Mouse (Mus musculus): ENCODE measurements around the gene Vps37b. TPM values are rescaled to one million over a fixed set of nuclear protein-coding genes. Genes with fewer than 3 reads are reported as not detected.

The Vps37b gene
- polyA plus RNA-seq, 2 experiments = 8.8 to 11.5 TPM

- H3K9ac ChIP-seq (replicated peaks) = no peak overlapping the region
- TF ChIP-seq CTCF (IDR thresholded peaks at IDR 0.05; ENCODE audit: low read depth) (no peak), EP300 (IDR thresholded peaks at IDR 0.05; ENCODE audit: low read depth) (0 out of 2 replicates have a peak, but pooled peaks have one; percentile 1)
- WGBS (ENCODE audit: insufficient replicate concordance) = 34% methylated on average over 9 of the region's 9 CpGs
- no peaks in the 10 kb centered on the region for H3K36me3 ChIP-seq (replicated peaks; ENCODE audit: control insufficient read depth, insufficient read depth, low read depth)
- H3K9me3 ChIP-seq (ENCODE audit: control insufficient read depth, low read length) = no peaks in the 10 kb centered on the region
- H3K4me2 ChIP-seq (ENCODE audit: low read depth) = peak overlapping the region; percentile 45
- H3K4me3 ChIP-seq (ENCODE audit: insufficient read depth in 1 of 2, low read depth in 2 of 2, low read length in 2 of 2) = no peak overlapping the region
- H3K27ac ChIP-seq = peak overlapping the region; percentile 13; the same call in 1 of the 2 replicates
- H3K27me3 ChIP-seq (ENCODE audit: control insufficient read depth, insufficient read depth, low read length) = no peaks in the 10 kb centered on the region
- H3K4me1 ChIP-seq (replicated peaks; ENCODE audit: control insufficient read depth in 2 of 2, insufficient read depth in 2 of 2, low read length in 1 of 2) = peaks cover 56 to 79% of the 10 kb centered on the region in 2 experiments
- DNase-seq (ENCODE audit: low read depth in 3 of 3, low spot score in 3 of 3) (no peak), ATAC-seq (ENCODE audit: insufficient read depth) (no peak)
Measured at GRCm38 (mm10) chr5:124018651-124019050, 13.4 kb downstream of the Vps37b start.

DNA sequence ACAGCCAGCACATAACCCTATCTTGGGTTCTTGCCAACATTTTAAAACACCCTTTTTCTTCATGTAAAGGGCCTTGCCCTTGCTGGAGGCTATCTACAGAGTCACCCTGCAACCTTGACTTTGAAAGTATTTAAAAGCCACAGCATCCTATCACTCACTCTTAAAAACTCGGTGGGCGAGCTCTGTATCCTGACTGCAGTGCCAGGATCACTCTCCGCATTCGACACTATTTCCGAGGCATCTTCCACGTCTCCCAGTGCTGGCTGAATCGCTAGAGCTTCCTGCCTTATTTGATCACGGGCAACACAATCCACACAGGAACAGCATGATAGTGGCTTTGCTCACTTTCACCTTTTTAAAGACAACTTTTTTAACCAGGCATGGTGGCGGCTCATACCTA, 14.1 kb downstream of the Vps37b start:
- no peak overlapping the region for H3K4me3 ChIP-seq (ENCODE audit: insufficient read depth in 1 of 2, low read depth in 2 of 2, low read length in 2 of 2)
- no peak for ATAC-seq (ENCODE audit: insufficient read depth)

GRCm38 (mm10) chr5:124016291-124016821, 15.7 kb downstream of the Vps37b start:
- H3K4me1 ChIP-seq (replicated peaks; ENCODE audit: control insufficient read depth in 2 of 2, insufficient read depth in 2 of 2, low read length in 1 of 2) = peaks cover 58 to 83% of the 10 kb centered on the region in 2 experiments
- ATAC-seq (ENCODE audit: insufficient read depth) = no peak
- no peak overlapping the region for H3K9ac ChIP-seq (replicated peaks)
- TF ChIP-seq CTCF (IDR thresholded peaks at IDR 0.05; ENCODE audit: low read depth) = no peak
- no peak for TF ChIP-seq EP300 (IDR thresholded peaks at IDR 0.05; ENCODE audit: low read depth)
- no peaks in the 10 kb centered on the region for H3K36me3 ChIP-seq (replicated peaks; ENCODE audit: control insufficient read depth, insufficient read depth, low read depth)
- H3K9me3 ChIP-seq (ENCODE audit: control insufficient read depth, low read length) = no peaks in the 10 kb centered on the region
- 63% methylated on average over 7 of the region's 7 CpGs for WGBS (ENCODE audit: insufficient replicate concordance)
- H3K4me3 ChIP-seq (ENCODE audit: insufficient read depth in 1 of 2, low read depth in 2 of 2, low read length in 2 of 2) = no peak overlapping the region
- no peaks in the 10 kb centered on the region for H3K27me3 ChIP-seq (ENCODE audit: control insufficient read depth, insufficient read depth, low read length)
- no peak overlapping the region for H3K27ac ChIP-seq
- DNase-seq (ENCODE audit: low read depth in 3 of 3, low spot score in 3 of 3) = no peak
- H3K4me2 ChIP-seq (ENCODE audit: low read depth) = no peak overlapping the region

More for the DNA sequence above, 14.1 kb downstream of the Vps37b start:
- Histone ChIP-seq H3K9ac (replicated peaks) (no peak overlapping the region), H3K4me1 (replicated peaks; ENCODE audit: control insufficient read depth in 2 of 2, insufficient read depth in 2 of 2, low read length in 1 of 2) (peaks cover 55 to 80% of the 10 kb centered on the region in 2 experiments), H3K4me2 (ENCODE audit: low read depth) (no peak overlapping the region; the same call in 1 of the 2 replicates), H3K9me3 (ENCODE audit: control insufficient read depth, low read length) (no peaks in the 10 kb centered on the region), H3K36me3 (replicated peaks; ENCODE audit: control insufficient read depth, insufficient read depth, low read depth) (no peaks in the 10 kb centered on the region), H3K27me3 (ENCODE audit: control insufficient read depth, insufficient read depth, low read length) (no peaks in the 10 kb centered on the region), H3K27ac (no peak overlapping the region)
- 63% methylated on average over 9 of the region's 9 CpGs for WGBS (ENCODE audit: insufficient replicate concordance)
- no peak for TF ChIP-seq CTCF (IDR thresholded peaks at IDR 0.05; ENCODE audit: low read depth)
- no peak for TF ChIP-seq EP300 (IDR thresholded peaks at IDR 0.05; ENCODE audit: low read depth)
- no peak for DNase-seq (ENCODE audit: low read depth in 3 of 3, low spot score in 3 of 3)

- H3K36me3 ChIP-seq (replicated peaks; ENCODE audit: control insufficient read depth, insufficient read depth, low read depth) = no peaks in the 10 kb centered on the region
- H3K4me3 ChIP-seq (ENCODE audit: insufficient read depth in 1 of 2, low read depth in 2 of 2, low read length in 2 of 2) = no peak overlapping the region
- no peak overlapping the region for H3K4me2 ChIP-seq (ENCODE audit: low read depth)
- TF ChIP-seq EP300 (IDR thresholded peaks at IDR 0.05; ENCODE audit: low read depth) = no peak
- TF ChIP-seq CTCF (IDR thresholded peaks at IDR 0.05; ENCODE audit: low read depth) = no peak
- 74% methylated on average over 2 of the region's 2 CpGs for WGBS (ENCODE audit: insufficient replicate concordance)
- H3K27ac ChIP-seq = no peak overlapping the region
- DNase-seq (ENCODE audit: low read depth in 3 of 3, low spot score in 3 of 3) = no peak
- ATAC-seq (ENCODE audit: insufficient read depth) = no peak
- peaks cover 65 to 84% of the 10 kb centered on the region in 2 experiments for H3K4me1 ChIP-seq (replicated peaks; ENCODE audit: control insufficient read depth in 2 of 2, insufficient read depth in 2 of 2, low read length in 1 of 2)
- H3K27me3 ChIP-seq (ENCODE audit: control insufficient read depth, insufficient read depth, low read length) = no peaks in the 10 kb centered on the region
- H3K9me3 ChIP-seq (ENCODE audit: control insufficient read depth, low read length) = no peaks in the 10 kb centered on the region
- no peak overlapping the region; the same call in 1 of the 2 replicates for H3K9ac ChIP-seq (replicated peaks)
Measured at GRCm38 (mm10) chr5:124015727-124016126, 16.3 kb downstream of the Vps37b start.

GRCm38 (mm10) chr5:124014791-124015251, 17.2 kb downstream of the Vps37b start:
- no peak overlapping the region for H3K9ac ChIP-seq (replicated peaks)
- TF ChIP-seq EP300 (IDR thresholded peaks at IDR 0.05; ENCODE audit: low read depth) (no peak), CTCF (IDR thresholded peaks at IDR 0.05; ENCODE audit: low read depth) (no peak)
- no peaks in the 10 kb centered on the region for H3K9me3 ChIP-seq (ENCODE audit: control insufficient read depth, low read length)
- peaks cover 4% of the 10 kb centered on the region; the same call in 1 of the 2 replicates for H3K36me3 ChIP-seq (replicated peaks; ENCODE audit: control insufficient read depth, insufficient read depth, low read depth)
- H3K4me3 ChIP-seq (ENCODE audit: insufficient read depth in 1 of 2, low read depth in 2 of 2, low read length in 2 of 2) = no peak overlapping the region
- DNase-seq (ENCODE audit: low read depth in 3 of 3, low spot score in 3 of 3) = no peak
- no peak overlapping the region for H3K27ac ChIP-seq
- WGBS (ENCODE audit: insufficient replicate concordance) = 53% methylated on average over 11 of the region's 11 CpGs
- H3K27me3 ChIP-seq (ENCODE audit: control insufficient read depth, insufficient read depth, low read length) = no peaks in the 10 kb centered on the region
- peaks cover 67 to 84% of the 10 kb centered on the region in 2 experiments for H3K4me1 ChIP-seq (replicated peaks; ENCODE audit: control insufficient read depth in 2 of 2, insufficient read depth in 2 of 2, low read length in 1 of 2)
- no peak for ATAC-seq (ENCODE audit: insufficient read depth)
- H3K4me2 ChIP-seq (ENCODE audit: low read depth) = peak overlapping the region; percentile 18; the same call in 1 of the 2 replicates
